Mouse (Mus musculus) stomach, postnatal 0 days (tissue): ENCODE results near the gene Mrpl47.

Experiments
- CTCF ChIP-seq: IDR thresholded peaks from 2 replicates; pipeline ENCODE4 v1.5.1; 2016; ENCODE audit warnings: antibody characterized with exemption, low read depth, mild to moderate bottlenecking, moderate library complexity
- EP300 ChIP-seq: optimal IDR thresholded peaks from 2 replicates; pipeline ENCODE3; 2016; ENCODE audit warnings: antibody characterized with exemption

DNA sequence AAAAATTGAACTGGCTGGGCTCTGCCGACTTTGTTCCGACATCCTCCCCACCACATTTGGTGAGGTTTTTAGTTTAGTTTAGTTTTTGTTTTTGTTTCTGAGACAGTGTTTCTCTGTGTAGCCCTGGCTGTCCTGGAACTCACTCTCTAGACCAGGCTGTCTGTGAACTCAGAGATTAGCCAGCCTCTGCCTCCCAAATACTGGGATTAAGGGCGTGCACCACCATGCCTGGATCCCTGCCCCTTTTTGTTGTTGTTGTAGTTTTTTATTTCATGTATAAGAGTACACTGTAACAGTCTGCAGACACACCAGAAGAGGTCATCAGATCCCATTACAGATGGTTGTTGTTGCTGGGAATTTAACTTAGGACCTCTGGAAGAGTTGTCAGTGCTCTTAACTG lies 47.4 kb downstream of the Mrpl47 start:
- TF ChIP-seq CTCF = no peak
- no peak for TF ChIP-seq EP300
